Mouse (Mus musculus) brain, embryonic 14.5 days (tissue): Measurements from ENCODE around the gene Itga5.

ENCODE experiments used
- CTCF ChIP-seq: fragments of 200-500 bp; IDR thresholded peaks from 2 replicates; pipeline ENCODE4 v1.5.1; 2012; ENCODE audit warnings: inconsistent platforms, mild to moderate bottlenecking, moderate library complexity, borderline replicate concordance; ENCODE audit not compliant: insufficient read depth, insufficient read length; ENCODE audit errors: extremely low read depth
- POLR2A ChIP-seq: fragments of 200-500 bp; IDR thresholded peaks from 2 replicates; pipeline ENCODE4 v1.6.1; 2012; ENCODE audit warnings: mild to moderate bottlenecking, inconsistent platforms, borderline replicate concordance; ENCODE audit not compliant: poor library complexity, insufficient read depth, insufficient read length, severe bottlenecking; ENCODE audit errors: extremely low read depth

DNA sequence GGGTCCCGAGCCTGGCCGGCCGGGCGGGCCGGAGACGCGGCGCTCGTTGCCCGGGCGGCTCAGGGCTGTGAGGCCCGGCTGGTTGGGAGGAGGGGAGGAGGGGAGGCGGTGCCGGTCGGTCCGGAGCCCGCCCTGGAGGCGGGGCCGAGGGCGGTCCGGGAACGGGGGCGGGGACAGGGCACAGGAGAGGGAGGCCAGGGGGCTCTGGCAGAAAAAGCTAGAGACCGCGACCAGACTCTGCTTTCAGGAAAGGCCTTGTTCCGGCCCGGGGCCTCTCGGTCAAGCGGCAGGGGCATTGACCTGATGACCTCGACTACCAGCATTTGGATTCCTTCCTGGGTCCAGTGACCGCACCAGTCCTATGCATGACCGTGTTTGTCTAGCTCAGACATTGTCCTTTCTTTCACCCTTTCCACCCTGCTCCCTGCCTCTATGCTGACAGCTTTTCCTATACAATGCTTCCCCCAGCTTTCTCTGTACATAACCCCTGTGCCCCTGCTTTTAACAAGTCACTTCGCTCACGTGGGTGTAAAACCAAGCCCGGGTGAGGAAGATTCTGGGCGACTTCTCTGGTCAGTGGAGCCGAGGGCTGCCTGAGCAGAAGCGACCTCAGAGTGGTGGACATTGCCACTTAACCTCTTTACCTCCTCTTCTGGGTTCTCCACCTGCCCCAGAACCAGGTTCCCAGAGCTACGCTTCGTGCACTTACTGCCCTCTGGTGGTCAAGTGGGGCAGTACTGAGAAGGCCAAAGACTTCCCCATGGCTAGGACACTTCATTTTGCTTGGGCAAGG lies 42.9 kb downstream of the Itga5 start:
- peak; percentile 93 for TF ChIP-seq CTCF
- peak; percentile 92 for TF ChIP-seq POLR2A
